Mouse (Mus musculus) midbrain, embryonic 13.5 days (tissue): ENCODE results near the gene Med13l. TPM values are rescaled to one million over a fixed set of nuclear protein-coding genes. Genes with fewer than 3 reads are reported as not detected.
A peak's percentile ranks its signal among the peaks of the same experiment; 100 is the strongest.

ENCODE experiments used
- ATAC-seq: fragments of 200-750 bp; cut with Nextera tagmentation; 2 replicates; pipeline ENCODE4 v1.8.0; 2017; ENCODE audit warnings: mild to moderate bottlenecking, moderate TSS enrichment, moderate library complexity
- H3K27ac ChIP-seq: fragments of 300-500 bp; sonication (generic); 2 replicates; pipeline ENCODE4 v1.5.1; 2015; ENCODE audit warnings: inconsistent platforms, mild to moderate bottlenecking, moderate library complexity
- H3K27me3 ChIP-seq: fragments of 300-500 bp; sonication (generic); 2 replicates; pipeline ENCODE4 v1.6.1; 2015; ENCODE audit warnings: mild to moderate bottlenecking, inconsistent platforms
- H3K36me3 ChIP-seq: fragments of 300-500 bp; sonication (generic); 2 replicates; pipeline ENCODE4 v1.6.1; 2015; ENCODE audit warnings: mild to moderate bottlenecking, inconsistent platforms
- H3K4me1 ChIP-seq: fragments of 300-500 bp; sonication (generic); replicated peaks from 2 replicates; pipeline ENCODE4 v1.6.1; 2015; ENCODE audit warnings: inconsistent platforms
- H3K4me2 ChIP-seq: fragments of 300-500 bp; sonication (generic); replicated peaks from 2 replicates; pipeline ENCODE4 v1.6.1; 2015; ENCODE audit warnings: moderate library complexity, mild to moderate bottlenecking, inconsistent platforms
- H3K4me3 ChIP-seq: fragments of 300-500 bp; sonication (generic); replicated peaks from 2 replicates; pipeline ENCODE4 v1.5.1; 2015; ENCODE audit warnings: mild to moderate bottlenecking, inconsistent platforms
- H3K9ac ChIP-seq: fragments of 300-500 bp; sonication (generic); replicated peaks from 2 replicates; pipeline ENCODE4 v1.6.1; 2015; ENCODE audit warnings: mild to moderate bottlenecking, inconsistent platforms
- H3K9me3 ChIP-seq: fragments of 300-500 bp; sonication (generic); 2 replicates; pipeline ENCODE4 v1.6.1; 2016; ENCODE audit warnings: mild to moderate bottlenecking, inconsistent platforms
- WGBS: fragments of 180-500 bp; shearing (Covaris S2); methylation state at CpG from one replicate; pipeline ENCODE4 v1.1.7; 2015; 5-methylcytosine and 5-hydroxymethylcytosine counted together
- polyA plus RNA-seq: library from polyadenylated mRNA; unstranded; fragments of >200 nt; fragmentation: Nextera tagmentation; extraction: Ambion mirVana; gene quantifications from 2 replicates; pipeline ENCODE4 v1.2.1, GENCODE M21; 2015

The Med13l gene
- polyA plus RNA-seq, 1 experiment from 2014 or later: 16.9 TPM

DNA sequence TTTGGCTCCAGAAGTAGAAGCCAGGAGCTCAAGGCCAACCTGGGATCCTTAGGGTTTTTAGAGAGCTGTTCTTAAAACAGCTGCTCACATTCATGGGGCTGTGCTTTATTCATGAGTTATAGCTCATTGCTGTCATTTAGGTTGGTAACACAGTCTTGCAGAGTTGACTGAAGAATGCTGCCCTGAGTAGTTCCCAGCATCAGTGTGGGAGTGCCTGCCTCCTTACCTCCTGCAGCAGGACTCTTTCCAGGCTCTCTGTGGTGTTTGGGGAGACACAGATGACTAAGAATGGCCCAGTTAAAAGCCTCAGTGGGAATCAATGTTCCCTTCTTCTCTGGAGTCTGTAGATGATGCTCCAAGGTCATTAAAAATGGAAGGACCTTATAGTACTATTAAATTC is 111.6 kb downstream of the Med13l start:
- Histone ChIP-seq H3K9ac (no peak overlapping the region), H3K27ac (no peak overlapping the region), H3K4me1 (peaks cover 79% of the 10 kb centered on the region), H3K36me3 (no peaks in the 10 kb centered on the region), H3K4me3 (no peak overlapping the region), H3K9me3 (no peaks in the 10 kb centered on the region), H3K4me2 (no peak overlapping the region), H3K27me3 (0 out of 2 replicates have a peak, but pooled peaks cover 5% of the 10 kb centered on the region)
- ATAC-seq: no peak

- ATAC-seq: 0 out of 2 replicates have a peak, but pooled peaks have one; percentile 37
- Histone ChIP-seq H3K4me1 (peaks cover 67% of the 10 kb centered on the region), H3K36me3 (no peaks in the 10 kb centered on the region), H3K27ac (peak overlapping the region; percentile 32), H3K27me3 (0 out of 2 replicates have a peak, but pooled peaks cover 4% of the 10 kb centered on the region), H3K4me2 (no peak overlapping the region), H3K9me3 (no peaks in the 10 kb centered on the region), H3K4me3 (no peak overlapping the region), H3K9ac (no peak overlapping the region)
- 19% methylated on average over 5 of the region's 5 CpGs for whole genome bisulfite sequencing
These were observed 113.4 kb downstream of the Med13l start for GRCm38 (mm10) chr5:118673859-118674258.

DNA sequence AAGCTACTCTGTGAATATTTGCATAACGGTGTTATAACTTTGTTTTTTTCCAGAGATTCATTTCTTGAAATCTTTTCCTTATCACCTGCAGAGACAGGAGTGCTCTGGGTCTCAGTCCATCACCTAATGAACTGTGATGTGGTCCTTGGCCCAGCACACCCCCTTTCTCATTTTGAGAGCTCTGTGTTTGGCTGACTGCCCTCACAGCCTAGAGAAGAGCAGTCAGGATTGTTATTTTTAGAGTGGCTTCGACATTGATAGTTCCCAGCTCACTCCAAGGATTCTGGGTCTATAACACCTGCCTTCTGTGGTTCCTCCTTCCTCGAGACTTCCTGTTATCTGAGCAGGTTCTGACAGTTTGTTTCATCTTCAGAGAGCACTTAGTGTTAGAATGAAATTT is 113.8 kb downstream of the Med13l start:
- Histone ChIP-seq H3K9ac (no peak overlapping the region), H3K27ac (peak overlapping the region; percentile 7; the same call in 1 of the 2 replicates), H3K4me1 (peaks cover 65% of the 10 kb centered on the region), H3K9me3 (no peaks in the 10 kb centered on the region), H3K36me3 (no peaks in the 10 kb centered on the region), H3K4me3 (no peak overlapping the region), H3K27me3 (no peaks in the 10 kb centered on the region), H3K4me2 (no peak overlapping the region)
- ATAC-seq: no peak
- 65% methylated on average over 3 of the region's 3 CpGs for WGBS

GRCm38 (mm10) chr5:118675697-118676096 is 115.2 kb downstream of the Med13l start:
- H3K9me3 ChIP-seq: no peaks in the 10 kb centered on the region
- no peak overlapping the region for H3K9ac ChIP-seq
- H3K4me3 ChIP-seq: no peak overlapping the region
- no peak for ATAC-seq
- H3K4me1 ChIP-seq: peaks cover 59% of the 10 kb centered on the region
- H3K27ac ChIP-seq: no peak overlapping the region
- H3K4me2 ChIP-seq: no peak overlapping the region
- H3K36me3 ChIP-seq: no peaks in the 10 kb centered on the region
- 88% methylated on average over 3 of the region's 3 CpGs for WGBS
- H3K27me3 ChIP-seq: no peaks in the 10 kb centered on the region

GRCm38 (mm10) chr5:118676151-118676918 is 115.9 kb downstream of the Med13l start:
- Histone ChIP-seq H3K9me3 (no peaks in the 10 kb centered on the region), H3K4me1 (peaks cover 53% of the 10 kb centered on the region), H3K4me3 (no peak overlapping the region), H3K9ac (no peak overlapping the region), H3K36me3 (peaks cover 5% of the 10 kb centered on the region; the same call in 1 of the 2 replicates), H3K27ac (no peak overlapping the region), H3K4me2 (no peak overlapping the region), H3K27me3 (no peaks in the 10 kb centered on the region)
- WGBS: 90% methylated on average over 8 of the region's 8 CpGs
- no peak for ATAC-seq

- WGBS: 77% methylated on average over 9 of the region's 9 CpGs
- no peaks in the 10 kb centered on the region for H3K27me3 ChIP-seq
- peaks cover 22% of the 10 kb centered on the region for H3K4me1 ChIP-seq
- H3K9me3 ChIP-seq: no peaks in the 10 kb centered on the region
- no peak overlapping the region for H3K9ac ChIP-seq
- no peak overlapping the region for H3K4me3 ChIP-seq
- no peak for ATAC-seq
- peaks cover 16% of the 10 kb centered on the region for H3K36me3 ChIP-seq
- H3K4me2 ChIP-seq: no peak overlapping the region
- no peak overlapping the region for H3K27ac ChIP-seq
These were observed 118.9 kb downstream of the Med13l start for GRCm38 (mm10) chr5:118679283-118679835.

DNA sequence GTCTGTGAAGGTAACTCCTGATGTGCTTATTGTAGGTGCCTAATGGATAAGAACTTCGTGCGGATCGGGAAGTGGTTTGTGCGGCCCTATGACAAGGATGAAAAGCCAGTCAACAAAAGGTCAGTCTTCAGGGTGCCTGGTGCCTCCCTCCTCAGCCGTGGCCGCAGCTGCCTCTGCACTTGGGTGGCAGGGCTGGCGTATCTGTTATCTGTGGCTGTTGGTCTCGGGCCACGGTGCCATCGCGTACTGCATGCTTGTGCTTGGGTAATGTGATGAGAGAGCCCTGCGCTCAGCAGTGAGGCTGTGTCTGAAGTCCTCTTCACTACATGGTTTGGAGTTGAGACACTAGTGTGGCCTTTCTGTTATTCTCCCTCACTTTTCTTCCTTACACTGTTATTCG is 120.4 kb downstream of the Med13l start:
- Histone ChIP-seq H3K4me3 (no peak overlapping the region), H3K9ac (no peak overlapping the region), H3K4me2 (no peak overlapping the region), H3K36me3 (peaks cover 16% of the 10 kb centered on the region), H3K4me1 (peaks cover 20% of the 10 kb centered on the region), H3K9me3 (no peaks in the 10 kb centered on the region), H3K27ac (no peak overlapping the region), H3K27me3 (no peaks in the 10 kb centered on the region)
- 90% methylated on average over 13 of the region's 13 CpGs for WGBS
- ATAC-seq: no peak

DNA sequence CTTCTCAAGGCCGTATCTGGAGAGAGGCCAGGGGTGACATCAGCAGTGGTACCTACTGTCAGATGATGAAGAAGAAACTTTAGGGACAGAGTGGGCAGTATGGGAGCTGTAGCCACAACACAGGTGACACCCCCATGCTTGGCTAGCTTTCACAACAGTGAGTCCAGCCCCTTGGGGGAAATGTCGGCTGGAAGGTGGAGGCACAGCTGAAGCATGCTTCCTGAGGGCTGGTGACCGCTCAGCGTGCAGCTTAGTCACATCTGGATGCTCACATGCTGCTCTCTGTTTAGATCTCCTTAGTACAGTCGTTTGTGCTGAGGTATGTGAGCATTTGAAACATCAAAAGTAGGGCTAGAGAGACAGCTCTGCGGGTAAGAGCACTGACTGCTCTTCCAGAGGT is 121.5 kb downstream of the Med13l start:
- Histone ChIP-seq H3K27ac (no peak overlapping the region), H3K36me3 (peaks cover 16% of the 10 kb centered on the region), H3K9me3 (no peaks in the 10 kb centered on the region), H3K4me2 (no peak overlapping the region), H3K9ac (no peak overlapping the region), H3K27me3 (no peaks in the 10 kb centered on the region), H3K4me1 (peaks cover 20% of the 10 kb centered on the region), H3K4me3 (no peak overlapping the region)
- ATAC-seq: no peak
- WGBS: 85% methylated on average over 6 of the region's 6 CpGs

DNA sequence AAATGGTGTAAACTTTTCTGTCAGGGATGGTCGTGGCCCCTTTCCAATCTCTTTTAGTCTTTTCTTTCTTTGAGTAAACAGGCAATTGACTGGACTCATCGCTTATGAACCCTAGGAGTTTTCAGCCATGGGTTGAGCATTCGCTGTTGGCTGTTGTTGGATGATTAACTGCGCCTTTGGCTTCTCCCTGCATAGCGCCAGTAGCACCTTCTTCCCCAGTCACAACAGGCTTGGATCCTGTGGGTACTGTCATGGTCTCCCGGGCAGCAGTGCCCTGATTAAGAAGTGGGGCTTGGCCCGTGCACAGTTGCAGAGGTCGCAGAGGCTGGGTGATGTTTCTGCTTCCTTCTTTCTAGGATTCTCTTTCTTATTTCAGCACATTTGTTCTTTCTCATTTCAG is 124.7 kb downstream of the Med13l start:
- Histone ChIP-seq H3K4me2 (no peak overlapping the region), H3K9ac (no peak overlapping the region), H3K27me3 (no peaks in the 10 kb centered on the region), H3K4me1 (peaks cover 33% of the 10 kb centered on the region), H3K27ac (no peak overlapping the region), H3K9me3 (no peaks in the 10 kb centered on the region), H3K4me3 (no peak overlapping the region), H3K36me3 (peaks cover 16% of the 10 kb centered on the region)
- WGBS: 84% methylated on average over 8 of the region's 8 CpGs
- no peak for ATAC-seq

DNA sequence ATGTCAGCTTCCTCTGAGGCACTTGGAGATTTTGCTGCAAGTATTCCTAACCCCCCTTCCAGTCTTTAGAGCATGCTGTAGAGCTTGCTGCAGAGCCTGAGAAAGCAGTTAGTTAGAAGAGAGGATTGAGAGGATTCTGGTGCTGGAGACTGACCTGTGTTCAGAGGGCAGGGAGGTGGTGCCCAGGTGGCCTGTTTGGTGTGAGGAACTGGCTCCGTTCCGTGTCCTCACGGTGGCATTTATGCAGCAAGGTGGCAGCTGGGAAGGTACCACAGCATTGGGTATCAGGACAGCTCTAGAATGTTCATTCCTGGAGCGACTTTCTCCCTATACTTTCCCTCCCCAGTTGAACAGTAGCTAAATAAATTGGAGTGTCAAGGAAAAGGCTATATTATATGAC is 125.5 kb downstream of the Med13l start:
- Histone ChIP-seq H3K4me2 (no peak overlapping the region), H3K9ac (no peak overlapping the region), H3K36me3 (peaks cover 13% of the 10 kb centered on the region), H3K9me3 (no peaks in the 10 kb centered on the region), H3K27me3 (no peaks in the 10 kb centered on the region), H3K4me1 (peaks cover 30% of the 10 kb centered on the region), H3K27ac (no peak overlapping the region), H3K4me3 (no peak overlapping the region)
- ATAC-seq: no peak
- WGBS: 97% methylated on average over 4 of the region's 4 CpGs

DNA sequence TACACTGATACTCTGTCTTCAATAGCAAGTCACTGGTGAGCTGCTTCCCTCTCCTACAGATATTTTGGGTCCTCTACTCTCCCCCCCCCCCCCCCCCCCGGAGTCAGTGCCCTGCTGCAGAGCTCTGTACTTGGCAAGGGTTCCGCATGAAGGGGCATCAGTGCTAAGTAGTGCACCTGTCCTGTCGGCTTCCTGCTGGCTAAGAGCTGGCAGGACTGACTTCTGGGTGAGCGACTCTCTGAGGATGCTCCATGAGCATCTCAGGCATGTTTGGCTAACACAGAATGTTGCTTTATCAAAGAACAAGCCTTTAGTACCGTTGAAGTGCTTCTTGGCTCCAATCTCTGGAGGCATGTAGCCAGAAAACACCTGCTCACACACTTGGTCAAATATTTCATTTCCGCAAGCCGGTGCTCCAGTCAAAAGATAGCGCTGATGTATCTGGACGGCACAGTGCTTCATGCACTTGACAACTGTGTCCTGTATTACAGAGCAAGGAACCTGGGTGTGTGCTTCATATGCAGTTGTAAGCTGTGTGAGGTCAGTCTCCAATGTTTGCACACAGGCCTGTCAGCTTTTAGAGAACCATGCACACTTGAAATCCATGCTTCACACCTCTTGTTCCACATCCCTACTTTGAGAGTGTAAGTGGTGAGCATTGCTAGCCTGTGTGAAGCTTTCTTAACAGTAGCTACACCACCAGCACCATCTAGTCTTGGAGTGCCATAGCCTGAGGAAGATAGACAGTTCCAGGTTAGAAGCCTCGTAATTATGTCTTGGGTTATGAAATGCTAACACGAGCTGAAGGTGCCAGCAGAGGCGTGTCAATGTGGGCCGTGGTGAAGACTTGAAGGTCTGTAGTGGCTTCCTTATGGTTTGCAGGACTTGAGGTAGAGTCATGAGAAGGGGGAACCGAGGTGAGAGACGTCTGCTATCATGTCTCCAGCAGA is 128.7 kb downstream of the Med13l start:
- H3K4me1 ChIP-seq: peaks cover 46% of the 10 kb centered on the region
- H3K4me2 ChIP-seq: no peak overlapping the region
- H3K36me3 ChIP-seq: no peaks in the 10 kb centered on the region; the same call in 1 of the 2 replicates
- no peaks in the 10 kb centered on the region for H3K27me3 ChIP-seq
- 88% methylated on average over 14 of the region's 15 CpGs for WGBS
- H3K4me3 ChIP-seq: no peak overlapping the region
- no peak overlapping the region for H3K27ac ChIP-seq
- no peak for ATAC-seq
- no peaks in the 10 kb centered on the region for H3K9me3 ChIP-seq
- H3K9ac ChIP-seq: no peak overlapping the region
